Mouse (Mus musculus) right cerebral cortex, adult 2 months (tissue): ENCODE results near the gene Gm20388.

Experiments used
- DNase-seq, 2 experiments: peaks; one replicate each; pipeline ENCODE4 v3.0.0; 2021 to 2022; ENCODE audit warnings: low spot score in 2 of 2

Gene Gm20388

GRCm38 (mm10) chr8:122076183-122076842 lies 2165.7 kb downstream of the Gm20388 start:
- DNase-seq: no peak

- no peak for DNase-seq
Measured at GRCm38 (mm10) chr8:122078321-122078720, 2167.7 kb downstream of the Gm20388 start.

GRCm38 (mm10) chr8:122079093-122079492 lies 2168.5 kb downstream of the Gm20388 start:
- no peak for DNase-seq

GRCm38 (mm10) chr8:122080347-122080746 lies 2169.7 kb downstream of the Gm20388 start:
- no peak for DNase-seq

- no peak for DNase-seq
Measured at GRCm38 (mm10) chr8:122083401-122083800, 2172.8 kb downstream of the Gm20388 start.

GRCm38 (mm10) chr8:122084145-122084544 lies 2173.5 kb downstream of the Gm20388 start:
- no peak for DNase-seq

- peak; percentile 80 to 86 for DNase-seq
Measured at GRCm38 (mm10) chr8:122084726-122085410, 2174.2 kb downstream of the Gm20388 start.

- no peak for DNase-seq
Measured at GRCm38 (mm10) chr8:122086064-122086463, 2175.4 kb downstream of the Gm20388 start.

GRCm38 (mm10) chr8:122088631-122089030 lies 2178.0 kb downstream of the Gm20388 start:
- no peak for DNase-seq

GRCm38 (mm10) chr8:122089186-122089700 lies 2178.6 kb downstream of the Gm20388 start:
- DNase-seq: no peak

- DNase-seq: no peak
Measured at GRCm38 (mm10) chr8:122092476-122092875, 2181.8 kb downstream of the Gm20388 start.

- DNase-seq: no peak
Measured at GRCm38 (mm10) chr8:122098766-122099165, 2188.1 kb downstream of the Gm20388 start.

GRCm38 (mm10) chr8:122099711-122100220 lies 2189.1 kb downstream of the Gm20388 start:
- no peak for DNase-seq

GRCm38 (mm10) chr8:122101816-122102215 lies 2191.2 kb downstream of the Gm20388 start:
- DNase-seq: no peak

GRCm38 (mm10) chr8:122102286-122102685 lies 2191.6 kb downstream of the Gm20388 start:
- no peak for DNase-seq

- DNase-seq: no peak
Measured at GRCm38 (mm10) chr8:122103241-122103640, 2192.6 kb downstream of the Gm20388 start.

GRCm38 (mm10) chr8:122104658-122105057 lies 2194.0 kb downstream of the Gm20388 start:
- no peak for DNase-seq

GRCm38 (mm10) chr8:122106270-122106669 lies 2195.6 kb downstream of the Gm20388 start:
- DNase-seq: no peak

- DNase-seq: no peak
Measured at GRCm38 (mm10) chr8:122110240-122110866, 2199.7 kb downstream of the Gm20388 start.

GRCm38 (mm10) chr8:122110867-122111253 lies 2200.2 kb downstream of the Gm20388 start:
- no peak for DNase-seq

GRCm38 (mm10) chr8:122111745-122112144 lies 2201.1 kb downstream of the Gm20388 start:
- no peak for DNase-seq

GRCm38 (mm10) chr8:122112264-122112965 lies 2201.8 kb downstream of the Gm20388 start:
- DNase-seq: no peak
